Mouse (Mus musculus) T-helper 1 cell (primary cell): ENCODE data around the gene Rab11fip2.

ENCODE experiments used
- in situ Hi-C: fragments of 300-600 bp; cut with MboI, MseI; formaldehyde crosslinking; loops from one replicate; pipeline ENCODE4 v1.15.1; 2025; ENCODE audit warnings: high pct_unique_total_duplicates

Gene Rab11fip2

DNA sequence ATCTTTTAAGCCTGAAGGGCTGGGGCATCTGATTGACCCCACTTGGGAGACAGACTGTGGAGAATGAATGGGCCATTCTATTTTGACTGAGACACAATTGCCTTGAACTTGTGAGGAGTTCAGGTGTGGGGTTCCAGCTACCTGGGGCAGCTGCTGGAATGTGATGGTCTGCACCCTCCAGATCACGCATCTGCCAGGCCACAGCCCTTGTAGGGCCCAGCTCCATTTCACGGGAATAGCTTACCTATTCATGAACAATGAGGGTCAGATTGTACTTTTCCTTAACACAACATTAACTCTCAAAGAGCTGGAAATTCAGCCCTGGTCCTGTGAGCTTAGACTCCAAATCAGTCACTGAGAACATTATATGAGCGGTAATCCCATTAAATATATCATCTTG, 82.7 kb downstream of the Rab11fip2 start:
- in situ Hi-C loops: no loop called here

DNA sequence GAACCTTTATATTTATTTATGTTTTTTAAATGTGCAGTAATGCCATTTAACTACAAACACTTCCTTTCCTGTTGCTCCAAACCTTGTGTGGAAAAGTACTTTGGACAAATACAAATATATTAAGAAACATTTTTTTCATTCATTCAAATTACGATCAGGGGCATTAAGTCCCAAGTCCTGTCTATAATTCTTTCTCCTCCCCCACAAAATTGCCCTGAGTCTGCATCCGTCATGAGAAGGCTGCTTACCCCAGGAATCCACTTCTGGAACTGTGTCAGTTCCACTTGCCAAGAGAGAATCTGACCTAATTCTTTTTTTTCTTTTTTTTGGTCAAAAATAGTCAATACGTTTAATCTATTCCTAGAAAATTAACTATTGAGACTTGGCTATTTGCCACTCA, 90.4 kb downstream of the Rab11fip2 start:
- in situ Hi-C loops: loop anchor here (10.0 kb wide), 1 partner anchor 408 kb away; no protein-coding TSS in a partner anchor
